Mouse (Mus musculus) Muller cell, postnatal 12 days (primary cell): ENCODE results near the gene Tmem123.
A peak's percentile ranks its signal among the peaks of the same experiment; 100 is the strongest.

Experiments
- DNase-seq: peaks from one replicate; pipeline ENCODE4 v3.0.0-alpha.2; 2015; ENCODE audit errors: inconsistent ontology term

Tmem123 gene

DNA sequence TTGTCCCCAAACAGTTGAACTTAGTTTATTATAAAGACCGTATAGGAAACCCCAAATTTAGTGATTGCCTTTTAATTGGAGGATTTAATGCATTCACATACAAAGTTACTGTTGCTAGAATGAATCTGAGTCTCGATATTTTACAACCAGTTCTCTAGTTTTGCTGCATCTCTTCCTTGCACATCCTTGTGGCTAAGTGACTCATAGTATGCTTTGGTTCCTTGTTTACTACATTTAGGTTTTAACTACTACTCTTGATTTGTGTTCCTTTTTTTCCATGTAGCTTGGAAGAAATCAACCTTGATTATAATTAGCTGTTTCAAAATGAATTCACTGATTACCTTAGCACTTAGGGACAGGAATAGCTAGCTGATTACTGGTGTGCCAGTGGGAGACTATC lies 11.2 kb downstream of the Tmem123 start:
- DNase-seq = no peak

DNA sequence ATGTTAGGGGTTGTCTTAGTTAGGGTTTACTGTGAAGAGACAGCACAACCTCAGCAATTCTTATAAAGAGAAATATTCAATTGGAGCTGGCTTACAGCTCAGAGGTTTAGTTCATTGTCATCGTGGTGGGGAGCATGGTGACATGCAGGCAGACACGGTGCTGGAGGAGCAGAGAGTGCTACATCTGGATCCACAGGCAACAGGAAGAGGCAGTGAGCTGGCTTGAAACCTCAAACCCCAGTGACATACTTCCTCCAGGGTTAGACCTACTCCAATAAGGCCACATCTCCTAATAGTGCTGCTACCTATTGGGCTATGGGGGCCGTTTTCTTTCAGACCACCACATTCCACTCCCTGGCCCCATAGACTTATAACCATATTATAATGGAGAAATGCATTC lies 12.1 kb downstream of the Tmem123 start:
- no peak for DNase-seq

DNA sequence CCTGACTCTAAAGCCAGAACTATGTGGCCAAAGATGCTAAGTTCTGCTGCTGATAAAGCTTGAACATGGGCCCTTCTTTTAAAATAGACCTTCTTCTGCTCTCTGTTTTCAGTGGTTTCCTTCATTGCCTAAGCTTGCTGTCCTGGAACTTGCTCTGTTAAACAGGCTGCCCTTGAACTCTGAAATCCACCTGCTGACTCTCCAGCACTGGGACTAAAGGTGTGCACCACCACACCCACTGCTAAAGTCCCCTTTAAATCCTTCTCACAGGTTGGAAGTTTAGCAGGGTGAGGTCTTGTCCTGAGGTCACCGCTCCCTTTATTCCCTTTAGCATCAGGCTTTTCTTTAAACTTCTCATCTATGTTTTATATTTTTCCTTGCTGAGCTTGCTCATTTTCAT lies 13.1 kb downstream of the Tmem123 start:
- no peak for DNase-seq

DNA sequence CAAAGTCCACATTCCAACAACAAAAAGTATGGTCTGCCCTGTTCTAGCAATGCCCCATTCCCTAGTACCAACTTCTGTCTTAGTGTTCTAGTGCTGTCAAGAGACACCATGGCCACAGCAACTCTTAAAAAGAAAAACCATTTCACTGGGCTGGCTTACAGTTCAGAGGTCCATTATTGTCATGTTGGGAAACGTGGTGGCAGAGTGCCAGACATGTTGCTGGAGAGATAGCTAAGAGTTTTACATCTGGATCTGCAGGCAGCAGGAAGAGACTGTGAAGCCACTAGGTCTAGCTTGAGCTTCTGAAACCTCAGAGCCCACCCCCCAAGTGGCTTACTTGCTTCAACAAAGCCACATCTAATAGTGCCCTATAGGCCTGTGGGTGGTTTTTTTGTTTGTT lies 13.8 kb downstream of the Tmem123 start:
- no peak for DNase-seq

DNA sequence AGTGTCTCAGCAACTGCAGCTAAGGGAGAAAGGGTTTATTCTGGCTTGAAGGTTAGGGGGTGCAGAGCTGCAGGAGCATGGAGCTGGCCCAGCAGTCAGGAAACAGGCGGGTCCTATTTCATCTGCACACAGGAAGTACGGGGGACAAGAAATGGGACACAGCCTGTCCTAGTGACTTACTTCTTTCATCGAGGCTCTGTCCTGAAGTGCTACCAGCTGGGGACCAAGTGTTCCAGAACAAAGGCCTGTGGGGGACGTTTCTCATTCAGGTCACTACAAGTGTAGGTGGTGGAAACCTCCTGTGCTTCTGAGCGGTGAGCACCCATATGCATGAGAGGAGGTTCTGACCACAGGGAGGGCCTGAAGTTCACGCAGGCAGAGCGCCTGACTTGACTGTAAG lies 14.9 kb downstream of the Tmem123 start:
- no peak for DNase-seq

DNA sequence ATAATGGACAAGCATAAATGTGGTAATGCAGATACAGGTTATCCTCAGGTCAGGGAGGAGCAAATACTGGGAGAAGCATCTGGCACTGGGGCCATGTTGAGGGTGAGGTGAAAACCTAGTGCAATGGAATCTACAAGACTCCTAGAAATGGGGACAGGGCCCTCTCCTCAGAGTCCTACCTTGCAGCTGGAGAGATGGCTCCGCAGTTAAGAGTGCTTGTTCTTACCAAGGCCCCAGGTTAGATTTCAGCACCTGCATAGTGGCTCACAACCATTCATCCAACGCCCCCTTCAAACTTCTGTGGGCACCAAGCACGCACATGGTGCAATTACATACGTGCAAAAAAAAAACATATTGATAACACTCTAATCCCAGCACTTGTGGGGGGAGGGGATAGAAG lies 15.9 kb downstream of the Tmem123 start:
- no peak for DNase-seq

DNA sequence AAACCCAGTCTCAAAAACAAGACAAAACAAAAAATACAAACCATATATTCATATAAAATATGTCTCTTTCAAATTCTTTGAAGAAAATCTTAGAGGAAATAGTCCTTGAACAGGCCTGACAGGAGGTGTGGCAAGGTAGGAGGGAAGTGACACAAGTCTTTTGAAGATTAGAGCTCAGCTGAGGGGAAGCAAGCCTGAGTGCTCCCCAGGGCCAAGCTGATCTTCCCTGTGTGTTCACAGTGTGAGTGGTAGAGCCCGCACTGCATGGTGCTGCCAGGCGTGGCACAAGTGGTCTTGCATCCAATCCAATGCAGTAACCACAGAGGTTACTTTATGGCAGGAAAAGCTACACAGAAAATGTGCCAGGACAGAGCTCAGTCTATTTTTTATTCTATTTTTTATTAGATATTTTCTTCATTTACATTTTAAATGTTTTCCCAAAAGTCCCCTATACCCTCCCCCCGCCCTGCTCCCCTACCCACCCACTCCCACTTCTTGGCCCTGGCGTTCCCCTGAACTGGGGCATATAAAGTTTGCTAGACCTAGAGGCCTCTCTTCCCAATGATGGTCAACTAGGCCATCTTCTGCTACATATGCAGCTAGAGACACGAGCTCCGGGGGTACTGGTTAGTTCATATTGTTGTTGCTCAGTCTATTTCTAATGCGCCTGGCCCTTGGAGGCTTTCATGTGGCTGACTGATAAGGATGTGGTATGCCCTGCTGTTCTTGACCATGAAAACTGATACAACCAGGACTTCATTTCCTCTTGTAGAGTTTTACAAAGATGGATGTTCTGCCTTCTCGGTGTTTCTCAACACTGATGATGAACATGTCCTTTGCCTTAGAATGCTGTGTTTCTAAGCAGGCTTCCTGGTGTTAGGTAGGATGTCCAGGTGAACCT lies 16.7 kb downstream of the Tmem123 start:
- no peak for DNase-seq

DNA sequence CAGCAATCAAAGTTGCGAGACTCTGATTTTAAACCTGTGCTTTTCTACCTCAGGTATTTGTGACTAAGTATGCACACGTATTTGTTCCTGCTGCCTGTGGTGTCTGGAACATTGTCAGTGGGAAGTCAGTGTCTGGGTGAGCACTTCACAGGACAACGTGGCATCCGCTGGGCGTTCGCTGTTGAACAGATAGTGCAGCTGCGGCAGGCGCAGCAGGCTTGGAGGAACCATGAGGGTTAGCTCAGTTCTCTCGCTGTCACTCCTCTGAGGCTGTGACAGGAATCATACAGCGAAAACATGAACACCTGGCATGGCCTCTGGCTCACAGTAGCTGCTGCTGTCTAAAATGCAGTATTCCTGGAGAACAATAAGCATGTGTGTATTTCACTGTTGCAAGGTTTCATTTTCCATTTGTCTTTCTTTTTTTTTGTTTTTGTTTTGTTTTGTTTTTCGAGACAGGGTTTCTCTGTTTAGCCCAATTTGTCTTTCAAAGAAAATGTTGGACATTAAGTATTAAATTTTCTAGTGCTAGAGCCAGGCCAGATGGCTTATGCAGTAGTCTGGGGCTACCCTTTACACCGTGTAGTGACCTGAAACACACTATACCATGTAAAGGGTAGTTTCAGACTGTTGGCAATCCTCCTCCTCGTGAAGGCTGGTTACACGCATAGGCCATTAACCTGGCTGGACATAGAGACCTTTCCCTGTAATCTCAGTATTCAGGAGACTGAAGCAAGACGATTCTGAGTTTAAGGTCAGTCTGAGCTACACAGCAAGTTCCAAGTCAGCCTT lies 20.2 kb downstream of the Tmem123 start:
- DNase-seq = no peak

DNA sequence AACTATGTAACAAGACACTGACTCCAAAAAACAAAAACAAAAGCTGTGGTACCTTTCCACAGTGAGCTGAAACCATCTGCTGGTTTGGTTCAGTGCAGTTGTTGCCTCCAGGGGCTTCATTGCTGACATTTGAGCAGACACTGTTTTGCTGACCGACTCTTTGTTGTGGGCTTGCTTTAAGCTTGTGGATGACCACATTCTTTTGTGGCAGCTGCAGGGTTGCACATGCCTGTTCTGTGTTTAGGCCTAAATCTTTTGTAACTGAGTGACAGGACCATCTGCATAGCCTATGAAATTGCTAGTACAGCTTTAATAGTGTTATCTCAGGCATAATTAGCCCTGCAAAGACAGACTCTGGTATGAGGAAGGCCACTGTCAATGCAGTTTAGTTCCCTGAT lies 20.8 kb downstream of the Tmem123 start:
- peak; percentile 36 for DNase-seq

DNA sequence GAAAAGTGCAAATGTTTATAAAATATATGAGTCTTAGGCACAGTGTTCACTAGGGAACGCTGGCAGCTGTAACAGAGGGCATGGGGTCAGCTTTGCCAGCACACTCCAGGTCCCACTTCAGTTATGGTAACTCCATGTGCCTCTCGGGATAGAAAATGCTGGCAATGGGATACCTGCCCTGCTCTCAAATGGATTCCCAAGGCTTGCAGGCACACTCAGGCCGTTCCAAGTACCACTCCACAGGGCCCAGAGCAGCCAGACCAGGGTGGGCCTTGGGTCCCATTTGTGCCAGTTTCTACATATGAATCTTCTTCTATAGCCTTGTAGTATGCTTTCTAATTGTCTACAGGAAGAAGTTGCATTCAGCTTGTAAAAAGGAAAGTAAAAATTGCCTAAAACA lies 21.6 kb downstream of the Tmem123 start:
- no peak for DNase-seq

DNA sequence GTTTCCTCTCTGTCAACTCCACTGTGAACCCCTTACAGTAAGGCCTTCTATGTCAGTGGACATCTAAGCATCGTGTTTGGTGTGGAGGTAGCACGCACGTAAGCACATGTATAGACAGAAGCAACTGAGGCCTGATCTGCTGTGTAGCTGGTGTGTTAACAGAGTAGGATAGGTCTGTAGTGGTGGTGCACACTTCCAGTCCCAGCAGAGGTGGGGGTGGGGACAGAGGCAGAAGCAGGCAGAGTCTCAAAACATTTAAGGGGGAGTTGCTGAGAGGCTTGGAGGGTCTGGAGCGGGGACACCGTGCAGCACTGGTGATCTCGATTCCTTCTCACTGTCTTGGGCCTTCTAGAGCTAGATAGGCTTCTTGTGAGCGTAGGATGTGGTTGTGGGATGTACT lies 22.2 kb downstream of the Tmem123 start:
- no peak for DNase-seq

DNA sequence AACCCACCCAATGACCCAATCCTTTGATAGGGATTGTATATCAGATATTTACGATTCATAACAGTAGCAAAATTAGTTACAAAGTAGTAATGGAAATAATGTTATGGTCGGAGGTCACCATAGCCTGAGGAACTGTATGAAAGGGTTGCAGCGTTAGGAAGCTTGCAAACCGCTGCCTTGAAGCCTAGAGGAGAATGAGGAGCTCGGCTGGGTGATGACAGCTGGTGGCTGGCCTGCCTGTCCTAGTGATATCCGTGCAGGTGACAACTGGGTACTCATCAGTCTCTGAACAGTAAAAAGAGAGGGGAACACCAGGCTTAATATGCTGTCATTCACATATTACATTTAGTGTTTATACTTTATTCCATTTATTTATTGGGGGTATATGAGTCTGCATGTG lies 24.6 kb downstream of the Tmem123 start:
- DNase-seq = no peak

DNA sequence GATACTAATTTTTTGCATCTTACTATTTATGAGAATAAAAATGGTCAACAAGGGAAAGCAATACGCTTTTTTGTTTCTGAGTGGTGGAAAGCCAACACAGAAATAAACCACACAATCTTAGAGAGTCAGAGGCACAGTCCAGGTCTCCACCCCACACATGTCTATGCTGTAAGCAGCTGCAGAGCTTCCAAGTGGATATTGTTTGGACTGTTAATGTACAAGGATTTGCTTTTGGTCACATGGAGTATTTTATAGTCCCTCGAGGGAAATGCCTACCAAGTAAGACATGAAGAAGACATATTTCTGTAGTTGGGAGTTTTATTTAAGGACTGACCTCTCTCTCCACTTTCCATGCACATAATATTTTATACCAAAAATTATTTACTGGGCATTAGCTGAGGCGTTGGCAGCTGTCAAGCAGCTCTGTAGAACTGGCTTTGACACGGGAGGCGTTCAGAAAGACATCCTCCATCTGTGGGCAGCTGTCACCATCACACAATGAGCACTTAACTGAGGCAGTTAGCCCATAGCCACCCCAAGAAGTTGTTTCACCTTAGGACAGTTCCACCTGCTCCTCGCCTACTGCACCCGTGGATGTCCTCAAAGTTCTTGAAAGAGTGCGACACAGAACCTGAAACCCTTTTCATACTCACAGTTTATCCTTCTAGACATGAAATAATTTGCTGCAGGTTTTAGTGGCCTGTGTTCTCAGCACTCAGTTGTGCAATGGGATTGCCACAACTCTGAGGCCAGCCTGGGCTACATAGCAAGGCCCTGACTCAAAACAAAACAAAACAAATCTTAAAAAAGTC lies 26.1 kb downstream of the Tmem123 start:
- DNase-seq = no peak

DNA sequence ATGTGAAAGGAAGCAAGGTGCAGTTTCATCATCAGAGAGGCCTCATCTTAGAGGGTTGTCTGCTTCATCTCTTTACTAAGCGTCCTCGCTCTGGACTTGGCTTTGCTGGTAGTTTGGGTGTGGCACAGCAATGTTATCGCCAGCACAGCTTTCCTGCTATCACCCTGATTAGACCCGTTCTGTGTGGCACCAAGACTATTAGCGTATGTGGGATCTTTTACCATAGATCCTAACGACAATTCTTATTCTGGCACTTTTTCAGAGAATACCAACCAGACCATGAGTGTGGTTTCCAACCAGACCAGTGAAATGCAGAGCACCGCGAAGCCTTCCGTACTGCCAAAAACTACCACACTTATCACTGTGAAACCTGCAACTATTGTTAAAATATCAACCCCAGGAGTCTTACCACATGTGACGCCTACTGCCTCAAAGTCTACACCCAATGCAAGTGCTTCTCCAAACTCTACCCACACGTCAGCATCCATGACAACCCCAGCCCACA lies 26.8 kb downstream of the Tmem123 start:
- no peak for DNase-seq

DNA sequence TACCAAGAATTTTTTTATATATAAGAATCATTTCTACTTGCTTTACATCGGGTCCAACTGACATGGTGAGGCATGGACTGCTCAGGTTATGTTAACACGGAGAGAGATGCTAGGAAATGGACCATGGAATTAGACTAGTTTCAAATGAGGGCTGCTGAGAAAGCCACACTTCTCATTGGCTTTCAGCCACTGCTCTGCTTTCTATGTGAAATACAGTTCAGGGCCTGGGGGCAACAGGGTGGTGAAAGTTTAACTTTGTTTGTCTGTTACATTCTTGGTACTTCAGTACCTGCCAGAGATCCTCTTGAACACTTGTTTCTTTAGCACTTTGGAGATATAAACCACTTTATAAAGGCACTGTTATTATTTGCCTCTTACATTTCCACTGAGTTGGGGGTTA lies 29.7 kb downstream of the Tmem123 start:
- no peak for DNase-seq

DNA sequence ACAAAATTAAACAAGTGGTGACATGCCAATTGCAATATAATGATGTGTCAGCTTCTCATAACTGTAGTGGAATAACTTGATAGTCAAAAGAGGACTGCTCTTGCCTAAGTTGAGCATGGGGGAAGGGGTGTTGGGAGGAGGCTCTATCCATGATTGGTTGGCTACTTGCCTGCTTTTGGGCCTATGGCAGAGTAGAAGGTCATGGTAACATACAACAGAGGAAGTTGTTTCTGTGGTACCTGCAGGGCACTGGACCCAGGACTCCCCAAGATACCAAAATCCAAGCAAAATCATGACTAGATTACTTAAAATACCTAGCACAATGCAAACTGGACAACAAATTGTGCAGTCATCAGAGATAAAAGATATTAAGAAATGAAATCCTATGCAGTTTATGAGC lies 31.7 kb downstream of the Tmem123 start:
- DNase-seq = no peak

DNA sequence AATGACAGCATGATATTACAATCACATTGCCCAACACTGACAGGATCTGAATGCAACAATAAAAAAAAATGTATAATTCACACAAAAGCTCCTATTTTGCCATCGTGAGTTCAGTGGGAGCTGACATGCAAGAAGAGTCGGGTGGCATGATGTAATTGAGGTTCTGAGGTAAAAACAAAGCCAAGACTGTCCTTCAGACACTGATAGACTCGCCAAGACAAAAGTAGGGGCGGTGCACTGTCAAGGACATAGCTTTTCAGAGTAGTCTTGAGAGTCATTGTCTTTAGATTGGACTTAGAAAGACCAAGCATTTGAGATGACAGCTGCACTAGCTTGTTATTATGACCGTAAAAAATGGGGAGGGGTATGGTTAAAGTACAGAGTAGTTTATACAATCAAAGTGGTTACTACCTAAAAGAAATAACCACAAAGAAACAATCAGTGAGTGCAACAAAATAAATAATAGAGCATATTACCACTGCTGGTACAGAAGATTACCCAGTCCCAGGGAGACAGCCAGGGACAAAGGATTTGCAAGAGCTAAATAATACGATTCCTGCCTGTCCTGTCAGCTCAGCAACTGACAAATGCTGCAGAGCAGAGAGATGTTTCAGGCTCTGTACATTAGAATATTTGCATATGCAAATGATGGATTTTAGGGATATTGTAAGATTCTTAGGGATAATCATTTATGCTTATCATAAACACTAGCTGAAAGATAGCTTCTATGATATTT lies 32.5 kb downstream of the Tmem123 start:
- DNase-seq = no peak

DNA sequence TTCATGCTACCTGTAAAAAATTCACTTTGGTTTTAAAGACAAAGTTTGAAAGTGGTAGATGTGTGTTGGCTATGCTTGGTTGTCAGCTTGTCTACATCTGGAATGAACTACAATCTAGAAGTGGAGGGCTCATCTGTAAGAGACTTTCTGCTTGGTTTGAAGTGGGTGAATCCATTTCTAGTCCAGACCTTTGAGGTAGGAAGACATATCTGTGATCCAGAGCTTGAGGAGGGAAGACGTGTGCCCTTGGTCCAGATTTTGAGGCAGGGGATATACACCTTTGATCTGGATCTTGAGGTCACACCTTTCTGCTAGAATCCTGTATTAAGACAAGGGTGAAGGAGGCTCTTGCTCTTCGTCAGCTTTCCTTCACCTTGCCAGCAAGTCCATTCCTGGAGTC lies 33.7 kb downstream of the Tmem123 start:
- DNase-seq = no peak

DNA sequence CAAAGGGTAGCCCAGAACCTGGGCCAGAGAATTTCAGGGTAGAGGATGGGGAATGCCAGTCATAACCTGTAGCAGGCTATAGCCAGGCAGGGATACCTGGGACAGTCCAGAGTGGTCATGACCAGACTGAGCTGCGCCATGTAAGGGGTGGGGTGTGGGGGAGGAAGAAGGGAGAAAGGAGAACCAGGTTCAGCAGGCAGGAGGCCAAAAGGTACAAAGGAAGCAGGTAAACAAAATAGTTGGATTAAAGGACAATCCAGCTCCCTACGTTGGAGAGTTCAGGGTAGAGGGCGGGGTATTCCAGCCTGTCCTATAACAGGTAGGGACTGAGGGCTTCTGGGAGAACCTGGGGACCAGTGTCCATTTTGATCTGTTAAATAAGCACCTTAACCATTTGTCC lies 34.7 kb downstream of the Tmem123 start:
- no peak for DNase-seq

DNA sequence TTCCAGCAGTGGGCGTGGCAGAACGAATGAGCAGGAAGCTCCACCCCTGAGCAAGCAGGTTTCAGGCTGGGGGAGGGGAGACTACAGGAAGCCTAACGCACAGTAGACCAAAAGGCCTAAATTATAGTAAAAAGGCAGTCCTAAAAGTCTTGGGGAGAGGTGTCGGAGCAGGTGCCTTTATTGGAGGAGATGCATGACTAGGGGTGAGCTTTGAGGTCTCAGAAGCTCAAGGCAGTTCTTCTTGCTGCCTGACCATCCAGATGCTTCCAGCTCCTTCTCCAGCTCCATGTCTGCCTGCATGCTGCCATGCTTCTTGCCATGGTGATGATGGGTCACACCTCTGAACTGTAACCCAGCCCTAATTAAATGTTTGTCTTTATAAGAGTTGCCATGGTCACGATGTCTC lies 41.3 kb downstream of the Tmem123 start:
- DNase-seq = no peak

DNA sequence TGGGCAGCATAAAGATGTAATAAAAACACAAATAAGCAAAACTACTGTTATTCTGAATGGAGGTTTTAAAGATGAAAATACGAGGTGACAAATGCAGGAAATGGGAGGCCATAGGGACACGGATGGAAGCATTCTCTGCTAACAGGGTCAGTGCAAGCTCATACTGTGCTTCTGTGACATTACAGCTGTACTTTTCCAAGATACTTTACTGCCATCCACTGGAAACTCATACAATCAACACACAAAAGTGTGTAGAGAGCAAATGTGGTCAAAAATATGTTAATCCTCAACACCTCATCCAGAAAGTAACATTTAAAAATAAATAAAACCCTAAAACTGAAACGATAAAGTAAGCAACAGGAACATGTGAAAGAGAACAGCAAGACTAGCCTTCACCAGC lies 58.9 kb downstream of the Tmem123 start:
- DNase-seq = no peak
